Mouse (Mus musculus) heart, postnatal 0 days (tissue): Measurements from ENCODE around the gene Ephb1. TPM values are rescaled to one million over a fixed set of nuclear protein-coding genes. Genes with fewer than 3 reads are reported as not detected.

Experiments used
- ATAC-seq: fragments of 200-750 bp; cut with Nextera tagmentation; 2 replicates; pipeline ENCODE4 v1.8.0; 2017; ENCODE audit warnings: low read depth, moderate number of reproducible peaks, moderate library complexity; ENCODE audit not compliant: insufficient read depth
- DNase-seq: peaks from one replicate; pipeline ENCODE4 v3.0.0-alpha.2; 2016; ENCODE audit warnings: low spot score
- H3K27ac ChIP-seq: fragments of 300-500 bp; sonication (generic); 2 replicates; pipeline ENCODE4 v1.5.1; 2014; ENCODE audit warnings: low read depth, mild to moderate bottlenecking
- H3K27me3 ChIP-seq: fragments of 300-500 bp; sonication (generic); 2 replicates; pipeline ENCODE4 v1.6.1; 2014; ENCODE audit warnings: low read length, mixed read lengths; ENCODE audit not compliant: control insufficient read depth, insufficient read depth
- H3K36me3 ChIP-seq: fragments of 300-500 bp; sonication (generic); replicated peaks from 2 replicates; pipeline ENCODE4 v1.6.1; 2014; ENCODE audit warnings: low read length, mixed read lengths; ENCODE audit not compliant: control insufficient read depth, insufficient read depth
- H3K4me1 ChIP-seq: fragments of 300-500 bp; sonication (generic); 2 replicates; pipeline ENCODE4 v1.6.1; 2014; ENCODE audit warnings: antibody characterized with exemption; ENCODE audit not compliant: control insufficient read depth, insufficient read depth
- H3K4me2 ChIP-seq: fragments of 300-500 bp; sonication (generic); 2 replicates; pipeline ENCODE4 v1.6.1; 2014; ENCODE audit warnings: low read depth, mild to moderate bottlenecking, low read length, moderate library complexity
- H3K4me3 ChIP-seq: fragments of 300-500 bp; sonication (generic); 2 replicates; pipeline ENCODE4 v1.5.1; 2014; ENCODE audit warnings: low read depth, low read length
- H3K9ac ChIP-seq: fragments of 300-500 bp; sonication (generic); replicated peaks from 2 replicates; pipeline ENCODE4 v1.6.1; 2014; ENCODE audit warnings: low read depth, low read length, mixed read lengths
- H3K9me3 ChIP-seq: fragments of 300-500 bp; sonication (generic); replicated peaks from 2 replicates; pipeline ENCODE4 v1.6.1; 2016; ENCODE audit warnings: low read length; ENCODE audit not compliant: control insufficient read depth
- CTCF ChIP-seq: IDR thresholded peaks from 2 replicates; pipeline ENCODE4 v1.5.1; 2016; ENCODE audit warnings: antibody characterized with exemption, control low read depth, low read depth
- EP300 ChIP-seq: IDR thresholded peaks from 2 replicates; pipeline ENCODE4 v1.6.1; 2016; ENCODE audit warnings: antibody characterized with exemption, low read depth
- WGBS: fragments of 180-500 bp; shearing (Covaris S2); extraction: QIAGEN DNeasy Blood & Tissue Kit; methylation state at CpG from one replicate; pipeline ENCODE4 v1.1.7; 2014; 5-methylcytosine and 5-hydroxymethylcytosine counted together
- polyA plus RNA-seq: library from polyadenylated mRNA; unstranded; fragments of >200 nt; fragmentation: Nextera tagmentation; extraction: Ambion mirVana; gene quantifications from 2 replicates; pipeline ENCODE4 v1.2.1, GENCODE M21; 2015
- total RNA-seq: library from RNA; depleted of rRNA; stranded (reverse); fragments of >200 nt; gene quantifications from 2 replicates; pipeline ENCODE4 v1.2.3, GENCODE M21; 2014; ENCODE audit warnings: low replicate concordance

The Ephb1 gene
- total and polyA plus RNA-seq, 2 experiments from 2014 or later, result 0.96 to 2.1 TPM

DNA sequence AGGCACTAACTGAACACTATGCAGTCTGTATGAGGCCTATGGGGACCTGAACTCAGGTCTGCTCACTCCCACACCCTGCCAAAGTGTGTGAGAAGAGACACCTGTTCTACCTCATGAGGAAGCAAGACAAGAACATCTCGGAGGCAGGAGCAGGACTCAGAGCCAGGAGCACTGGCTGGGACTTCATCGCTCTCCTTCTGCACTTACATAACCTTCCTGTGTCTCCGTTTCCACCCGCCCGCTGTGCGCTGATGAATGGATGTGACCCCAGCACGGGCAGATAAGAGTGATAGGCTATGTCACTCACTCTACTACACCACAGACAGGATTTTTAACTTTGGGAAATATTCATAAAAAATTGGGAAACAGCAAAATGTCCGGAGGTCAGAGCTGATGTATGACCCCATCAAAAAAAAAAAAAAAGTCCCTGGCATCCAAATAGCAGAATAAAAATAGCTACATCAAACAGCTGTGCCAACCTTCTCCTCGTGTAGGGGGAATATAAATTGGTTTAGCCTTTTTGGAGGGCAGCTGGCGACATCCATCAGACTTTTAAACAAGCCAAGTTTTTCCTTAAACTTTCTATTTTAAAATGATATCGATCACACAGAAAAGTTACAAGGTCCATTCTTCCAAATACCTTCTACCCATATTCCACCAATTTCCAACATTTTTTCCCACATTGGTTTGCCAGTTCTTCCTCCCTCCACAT, 18.8 kb downstream of the Ephb1 start:
- H3K36me3 ChIP-seq, result no peaks in the 10 kb centered on the region
- no peak overlapping the region for H3K9ac ChIP-seq
- no peak overlapping the region for H3K4me3 ChIP-seq
- no peak overlapping the region for H3K27ac ChIP-seq
- no peak for DNase-seq
- TF ChIP-seq CTCF (no peak), EP300 (no peak)
- H3K9me3 ChIP-seq, result no peaks in the 10 kb centered on the region
- peaks cover 14% of the 10 kb centered on the region; the same call in 1 of the 2 replicates for H3K27me3 ChIP-seq
- ATAC-seq, result no peak
- no peaks in the 10 kb centered on the region for H3K4me1 ChIP-seq
- no peak overlapping the region for H3K4me2 ChIP-seq
- WGBS, result 45% methylated on average over 11 of the region's 11 CpGs

DNA sequence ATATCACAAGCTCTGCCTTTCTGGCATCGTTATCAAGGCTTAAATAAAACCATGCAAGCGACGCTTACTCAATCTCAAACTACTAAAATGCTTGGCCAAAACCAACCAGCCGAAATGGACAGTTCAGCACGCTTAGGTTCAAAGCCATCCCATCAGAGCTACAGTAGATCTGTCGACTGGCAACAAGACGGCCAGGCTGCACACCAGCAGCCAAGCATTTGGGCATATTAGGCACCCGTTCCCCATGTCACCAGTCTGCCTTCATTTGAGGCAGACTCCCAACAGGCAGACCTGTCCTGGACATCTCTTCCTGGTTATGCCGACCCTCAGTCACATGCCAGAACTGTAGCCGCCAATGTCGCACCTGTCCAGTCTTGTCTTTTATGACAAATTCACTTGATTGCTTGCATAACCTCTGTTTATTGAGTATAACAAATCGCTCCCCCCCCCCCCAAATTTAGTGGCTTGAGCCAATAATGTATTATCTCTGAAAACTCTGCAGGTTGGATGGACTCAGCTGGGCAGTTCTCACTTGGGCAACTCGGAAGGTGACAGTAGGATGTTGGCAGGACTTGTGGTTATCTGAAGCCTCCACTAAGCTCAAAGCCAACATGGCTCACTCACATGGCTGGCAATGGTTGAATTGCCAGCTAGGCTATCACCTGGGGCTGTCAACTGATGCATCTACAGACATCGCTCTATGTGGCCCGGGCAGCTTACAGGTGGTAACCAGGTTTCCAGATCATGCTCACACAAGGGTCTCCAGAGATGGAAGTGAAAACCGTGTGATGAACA, 24.0 kb downstream of the Ephb1 start:
- no peak overlapping the region for H3K4me3 ChIP-seq
- H3K27ac ChIP-seq, result no peak overlapping the region
- no peak for DNase-seq
- no peaks in the 10 kb centered on the region for H3K36me3 ChIP-seq
- H3K4me2 ChIP-seq, result no peak overlapping the region
- H3K27me3 ChIP-seq, result peaks cover 4% of the 10 kb centered on the region; the same call in 1 of the 2 replicates
- TF ChIP-seq CTCF (no peak), EP300 (no peak)
- no peak for ATAC-seq
- 85% methylated on average over 16 of the region's 16 CpGs for WGBS
- no peak overlapping the region for H3K9ac ChIP-seq
- no peaks in the 10 kb centered on the region for H3K4me1 ChIP-seq
- H3K9me3 ChIP-seq, result no peaks in the 10 kb centered on the region

GRCm38 (mm10) chr9:102327625-102328150, 26.8 kb downstream of the Ephb1 start:
- Histone ChIP-seq H3K27me3 (no peaks in the 10 kb centered on the region), H3K9me3 (no peaks in the 10 kb centered on the region), H3K36me3 (no peaks in the 10 kb centered on the region), H3K4me3 (no peak overlapping the region), H3K4me1 (no peaks in the 10 kb centered on the region), H3K27ac (no peak overlapping the region), H3K4me2 (no peak overlapping the region), H3K9ac (no peak overlapping the region)
- TF ChIP-seq CTCF, result no peak
- TF ChIP-seq EP300, result no peak
- no peak for DNase-seq
- no peak for ATAC-seq
- 81% methylated on average over 4 of the region's 4 CpGs for WGBS

DNA sequence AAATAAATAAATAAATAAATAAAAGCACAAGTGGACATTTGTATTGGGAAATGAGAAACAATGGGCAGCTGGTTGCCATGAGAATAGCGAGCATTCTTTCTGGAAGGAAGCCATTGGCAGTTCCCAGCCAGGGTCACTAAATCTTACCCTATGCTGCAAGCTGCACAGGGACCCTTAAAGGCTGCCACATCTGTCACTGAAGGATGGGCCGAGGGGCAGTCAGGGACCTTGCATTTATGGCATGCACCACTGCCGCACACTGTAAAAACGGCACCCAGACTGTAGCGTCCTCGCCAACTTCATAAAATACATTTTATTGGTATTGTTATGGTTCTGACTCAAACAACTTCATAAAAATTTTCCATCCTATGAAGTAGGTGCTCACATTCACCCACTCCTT, 39.1 kb downstream of the Ephb1 start:
- no peaks in the 10 kb centered on the region for H3K27me3 ChIP-seq
- no peak overlapping the region for H3K4me2 ChIP-seq
- no peaks in the 10 kb centered on the region for H3K4me1 ChIP-seq
- H3K4me3 ChIP-seq, result no peak overlapping the region
- no peak overlapping the region for H3K9ac ChIP-seq
- TF ChIP-seq EP300 (no peak), CTCF (no peak)
- H3K9me3 ChIP-seq, result peaks cover 8% of the 10 kb centered on the region; the same call in 1 of the 2 replicates
- H3K36me3 ChIP-seq, result no peaks in the 10 kb centered on the region
- DNase-seq, result no peak
- H3K27ac ChIP-seq, result no peak overlapping the region
- no peak for ATAC-seq
- 83% methylated on average over 6 of the region's 6 CpGs for WGBS

DNA sequence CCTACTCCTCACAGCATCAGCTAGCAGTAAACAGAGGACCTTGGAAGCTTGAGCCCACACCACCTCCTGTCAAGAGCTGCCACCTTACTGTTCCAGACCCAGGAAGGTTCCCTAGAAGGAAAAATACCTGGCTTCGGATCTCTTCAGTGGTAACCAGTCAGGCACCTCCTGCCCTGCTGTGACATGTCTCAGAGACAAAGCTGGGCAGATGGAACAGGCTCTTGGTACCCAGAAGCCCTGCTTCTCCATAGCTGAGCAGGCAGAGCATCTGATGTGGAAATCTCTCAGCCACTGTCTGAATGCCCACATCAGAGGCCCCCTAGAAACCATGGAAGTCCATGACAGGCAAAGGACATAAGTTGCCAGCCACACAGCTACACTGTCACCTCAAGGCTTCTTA, 39.7 kb downstream of the Ephb1 start:
- H3K4me1 ChIP-seq, result no peaks in the 10 kb centered on the region
- no peak overlapping the region for H3K4me2 ChIP-seq
- H3K9me3 ChIP-seq, result peaks cover 8% of the 10 kb centered on the region; the same call in 1 of the 2 replicates
- TF ChIP-seq CTCF, result no peak
- no peak for TF ChIP-seq EP300
- 65% methylated on average over 1 of the region's 1 CpGs for WGBS
- no peaks in the 10 kb centered on the region for H3K27me3 ChIP-seq
- H3K4me3 ChIP-seq, result no peak overlapping the region
- DNase-seq (no peak), ATAC-seq (no peak)
- no peak overlapping the region for H3K27ac ChIP-seq
- no peaks in the 10 kb centered on the region for H3K36me3 ChIP-seq
- no peak overlapping the region for H3K9ac ChIP-seq
